Mouse (Mus musculus) neural tube, embryonic 11.5 days (tissue): Measurements from ENCODE around the gene Epn3. TPM values are rescaled to one million over a fixed set of nuclear protein-coding genes. Genes with fewer than 3 reads are reported as not detected.
A peak's percentile ranks its signal among the peaks of the same experiment; 100 is the strongest.

ENCODE experiments used
- ATAC-seq: fragments of 200-750 bp; cut with Nextera tagmentation; 2 replicates; pipeline ENCODE4 v1.8.0; 2017; ENCODE audit warnings: moderate number of reproducible peaks, mild to moderate bottlenecking, moderate TSS enrichment, moderate library complexity; ENCODE audit not compliant: insufficient read depth, low FRiP score, low TSS enrichment
- DNase-seq: peaks from one replicate; pipeline ENCODE4 v3.0.0-alpha.2; 2015; ENCODE audit warnings: low spot score
- H3K27ac ChIP-seq: fragments of 300-500 bp; sonication (generic); 2 replicates; pipeline ENCODE4 v1.5.1; 2014; ENCODE audit warnings: low read depth, mild to moderate bottlenecking, low read length
- H3K27me3 ChIP-seq: fragments of 300-500 bp; sonication (generic); 2 replicates; pipeline ENCODE4 v1.6.1; 2014; ENCODE audit warnings: mild to moderate bottlenecking, low read length, mixed read lengths; ENCODE audit not compliant: control insufficient read depth, insufficient read depth
- H3K36me3 ChIP-seq: fragments of 300-500 bp; sonication (generic); 2 replicates; pipeline ENCODE4 v1.6.1; 2014; ENCODE audit warnings: mild to moderate bottlenecking, low read length, moderate library complexity, mixed read lengths; ENCODE audit not compliant: control insufficient read depth, insufficient read depth
- H3K4me1 ChIP-seq: fragments of 300-500 bp; sonication (generic); 2 replicates; pipeline ENCODE4 v1.6.1; 2014; ENCODE audit warnings: low read length, mixed read lengths; ENCODE audit not compliant: control insufficient read depth, insufficient read depth
- H3K4me2 ChIP-seq: fragments of 300-500 bp; sonication (generic); 2 replicates; pipeline ENCODE4 v1.6.1; 2014; ENCODE audit warnings: low read depth, mild to moderate bottlenecking, moderate library complexity
- H3K4me3 ChIP-seq: fragments of 300-500 bp; sonication (generic); 2 replicates; pipeline ENCODE4 v1.5.1; 2014; ENCODE audit warnings: low read depth, low read length
- H3K9ac ChIP-seq: fragments of 300-500 bp; sonication (generic); 2 replicates; pipeline ENCODE4 v1.6.1; 2014; ENCODE audit warnings: mild to moderate bottlenecking, low read length
- H3K9me3 ChIP-seq: fragments of 300-500 bp; sonication (generic); 2 replicates; pipeline ENCODE4 v1.6.1; 2016; ENCODE audit warnings: low read length; ENCODE audit not compliant: control insufficient read depth
- WGBS: fragments of 180-500 bp; shearing (Covaris S2); extraction: QIAGEN DNeasy Blood & Tissue Kit; methylation state at CpG from one replicate; pipeline ENCODE4 v1.1.7; 2014; 5-methylcytosine and 5-hydroxymethylcytosine counted together
- polyA plus RNA-seq: library from polyadenylated mRNA; unstranded; fragments of >200 nt; fragmentation: Nextera tagmentation; extraction: Ambion mirVana; gene quantifications from 2 replicates; pipeline ENCODE4 v1.2.1, GENCODE M21; 2014

Gene Epn3
- polyA plus RNA-seq, 1 experiment from 2014 or later, result 0.68 TPM

DNA sequence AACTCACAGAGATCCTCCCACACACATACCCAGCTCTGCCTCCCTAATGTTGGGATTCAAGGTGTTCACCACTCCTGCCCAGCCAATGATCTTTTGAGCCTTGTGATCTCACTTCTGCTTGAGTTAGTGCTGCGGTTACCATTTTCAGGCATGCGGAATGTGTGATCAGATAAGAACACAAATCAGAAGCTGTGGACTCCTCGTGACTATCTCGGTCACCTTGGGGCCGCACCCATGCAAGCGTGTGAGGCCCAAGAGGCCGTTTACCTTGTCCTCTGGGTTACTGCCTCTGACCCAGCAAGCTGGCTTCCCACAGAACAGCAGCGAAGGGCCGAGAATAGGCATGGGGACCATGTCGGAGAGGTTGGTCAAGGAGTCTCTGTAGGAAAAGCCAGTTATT lies 9.2 kb upstream of the Epn3 start:
- Histone ChIP-seq H3K27ac (no peak overlapping the region), H3K36me3 (no peaks in the 10 kb centered on the region), H3K4me3 (no peak overlapping the region), H3K4me2 (no peak overlapping the region), H3K9me3 (no peaks in the 10 kb centered on the region), H3K4me1 (no peaks in the 10 kb centered on the region), H3K9ac (no peak overlapping the region), H3K27me3 (no peaks in the 10 kb centered on the region)
- 94% methylated on average over 10 of the region's 10 CpGs for WGBS
- ATAC-seq (no peak), DNase-seq (no peak)

- Histone ChIP-seq H3K4me2 (no peak overlapping the region), H3K9ac (no peak overlapping the region), H3K4me3 (no peak overlapping the region), H3K4me1 (peaks cover 8% of the 10 kb centered on the region), H3K9me3 (no peaks in the 10 kb centered on the region), H3K36me3 (no peaks in the 10 kb centered on the region), H3K27ac (no peak overlapping the region), H3K27me3 (peaks cover 8% of the 10 kb centered on the region)
- WGBS, result 89% methylated on average over 8 of the region's 8 CpGs
- ATAC-seq, result no peak
- DNase-seq, result no peak
Observed at GRCm38 (mm10) chr11:94501482-94501881, 1.7 kb upstream of the Epn3 start.

- Histone ChIP-seq H3K4me2 (no peak overlapping the region), H3K27me3 (peaks cover 8% of the 10 kb centered on the region), H3K9me3 (no peaks in the 10 kb centered on the region), H3K27ac (no peak overlapping the region), H3K4me1 (peaks cover 8% of the 10 kb centered on the region), H3K9ac (no peak overlapping the region), H3K36me3 (no peaks in the 10 kb centered on the region), H3K4me3 (no peak overlapping the region)
- no peak for ATAC-seq
- 28% methylated on average over 8 of the region's 8 CpGs for WGBS
- DNase-seq, result no peak
Observed at GRCm38 (mm10) chr11:94500362-94500761, 588 bp upstream of the Epn3 start.

- peak overlapping the region; percentile 46 for H3K4me2 ChIP-seq
- H3K27ac ChIP-seq, result no peak overlapping the region
- ATAC-seq (no peak), DNase-seq (no peak)
- peaks cover 8% of the 10 kb centered on the region for H3K4me1 ChIP-seq
- no peaks in the 10 kb centered on the region for H3K36me3 ChIP-seq
- H3K4me3 ChIP-seq, result peak overlapping the region; percentile 21
- 11% methylated on average over 2 of the region's 2 CpGs for WGBS
- H3K9ac ChIP-seq, result no peak overlapping the region
- peaks cover 8% of the 10 kb centered on the region for H3K27me3 ChIP-seq
- H3K9me3 ChIP-seq, result no peaks in the 10 kb centered on the region
Observed at GRCm38 (mm10) chr11:94499035-94499434, 739 bp downstream of the Epn3 start.

DNA sequence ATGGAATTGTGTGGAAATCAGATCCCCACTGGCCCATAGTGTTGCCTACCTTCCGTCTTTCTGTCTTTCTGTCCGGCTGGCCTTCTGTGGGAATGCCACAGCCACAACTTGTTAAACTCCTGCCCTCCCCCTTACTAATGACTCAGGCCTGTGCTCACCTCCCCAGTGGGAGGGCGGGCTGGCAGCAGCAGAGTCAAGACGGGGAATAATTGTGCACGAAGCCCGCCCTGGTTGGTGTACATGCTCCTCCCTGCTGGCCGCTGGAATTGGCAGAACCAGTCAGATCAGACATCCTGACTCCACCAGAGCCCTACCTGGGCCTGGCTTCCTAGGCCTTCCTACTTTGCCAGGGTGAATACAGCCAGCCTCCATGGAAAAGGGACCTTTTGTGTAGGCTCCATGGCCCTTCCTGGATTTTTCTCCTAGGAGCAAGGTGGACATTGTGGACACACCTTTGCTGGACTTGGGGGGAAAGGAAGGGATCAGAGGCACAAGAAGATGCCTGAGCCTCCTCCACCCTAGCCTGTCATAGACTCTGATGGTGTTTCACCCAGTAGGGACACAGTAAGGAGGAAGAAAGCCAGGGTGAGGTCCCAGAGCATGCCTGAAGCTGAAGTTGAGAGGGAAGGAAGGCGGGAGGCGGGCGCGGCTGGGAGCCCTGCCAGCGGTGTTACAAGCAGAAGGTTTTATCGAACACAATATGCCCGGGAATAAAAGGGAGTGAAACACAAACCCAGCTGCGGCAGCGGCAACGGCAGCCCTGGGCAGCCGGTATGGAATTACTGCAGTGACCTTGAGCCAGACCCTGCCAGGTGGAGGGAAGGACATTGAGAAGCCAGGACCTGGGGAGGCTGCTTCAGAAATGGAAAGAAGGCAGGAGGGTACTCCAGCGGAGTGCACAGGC lies 1.4 kb downstream of the Epn3 start:
- DNase-seq (no peak), ATAC-seq (no peak)
- H3K27ac ChIP-seq, result no peak overlapping the region
- peaks cover 8% of the 10 kb centered on the region for H3K27me3 ChIP-seq
- 22% methylated on average over 19 of the region's 19 CpGs for WGBS
- H3K4me3 ChIP-seq, result no peak overlapping the region
- no peak overlapping the region for H3K9ac ChIP-seq
- H3K4me1 ChIP-seq, result peaks cover 8% of the 10 kb centered on the region
- H3K4me2 ChIP-seq, result no peak overlapping the region
- H3K9me3 ChIP-seq, result no peaks in the 10 kb centered on the region
- H3K36me3 ChIP-seq, result no peaks in the 10 kb centered on the region

GRCm38 (mm10) chr11:94495415-94495814 lies 4.4 kb downstream of the Epn3 start:
- Histone ChIP-seq H3K4me3 (no peak overlapping the region), H3K27ac (no peak overlapping the region), H3K4me1 (peaks cover 10% of the 10 kb centered on the region), H3K36me3 (no peaks in the 10 kb centered on the region), H3K27me3 (peaks cover 26% of the 10 kb centered on the region), H3K4me2 (no peak overlapping the region), H3K9ac (no peak overlapping the region), H3K9me3 (no peaks in the 10 kb centered on the region)
- no peak for DNase-seq
- no peak for ATAC-seq
- 86% methylated on average over 3 of the region's 3 CpGs for WGBS

DNA sequence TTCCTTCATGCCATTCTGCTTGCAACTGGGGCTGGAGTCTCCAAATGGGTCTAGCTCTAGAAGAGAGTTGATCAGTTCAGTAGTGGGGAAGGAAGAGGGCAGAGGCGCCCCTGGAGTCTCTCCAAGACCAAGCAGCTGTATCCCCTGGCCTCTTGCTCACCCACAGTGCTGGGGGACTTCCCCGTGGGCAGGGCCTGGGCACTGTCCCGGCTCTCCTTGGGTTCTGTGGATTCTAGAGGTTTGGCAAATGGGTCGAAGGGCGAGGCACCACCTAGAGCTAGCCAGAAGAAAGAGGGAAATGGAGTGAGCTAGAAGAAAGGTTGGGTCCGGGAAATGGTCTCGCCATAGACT lies 8.1 kb downstream of the Epn3 start:
- Histone ChIP-seq H3K9ac (no peak overlapping the region), H3K27me3 (peaks cover 18% of the 10 kb centered on the region), H3K4me1 (peaks cover 2% of the 10 kb centered on the region; the same call in 1 of the 2 replicates), H3K36me3 (no peaks in the 10 kb centered on the region), H3K4me2 (peak overlapping the region; percentile 77), H3K27ac (no peak overlapping the region), H3K9me3 (no peaks in the 10 kb centered on the region), H3K4me3 (no peak overlapping the region)
- ATAC-seq, result no peak
- 67% methylated on average over 7 of the region's 7 CpGs for WGBS
- DNase-seq, result no peak

DNA sequence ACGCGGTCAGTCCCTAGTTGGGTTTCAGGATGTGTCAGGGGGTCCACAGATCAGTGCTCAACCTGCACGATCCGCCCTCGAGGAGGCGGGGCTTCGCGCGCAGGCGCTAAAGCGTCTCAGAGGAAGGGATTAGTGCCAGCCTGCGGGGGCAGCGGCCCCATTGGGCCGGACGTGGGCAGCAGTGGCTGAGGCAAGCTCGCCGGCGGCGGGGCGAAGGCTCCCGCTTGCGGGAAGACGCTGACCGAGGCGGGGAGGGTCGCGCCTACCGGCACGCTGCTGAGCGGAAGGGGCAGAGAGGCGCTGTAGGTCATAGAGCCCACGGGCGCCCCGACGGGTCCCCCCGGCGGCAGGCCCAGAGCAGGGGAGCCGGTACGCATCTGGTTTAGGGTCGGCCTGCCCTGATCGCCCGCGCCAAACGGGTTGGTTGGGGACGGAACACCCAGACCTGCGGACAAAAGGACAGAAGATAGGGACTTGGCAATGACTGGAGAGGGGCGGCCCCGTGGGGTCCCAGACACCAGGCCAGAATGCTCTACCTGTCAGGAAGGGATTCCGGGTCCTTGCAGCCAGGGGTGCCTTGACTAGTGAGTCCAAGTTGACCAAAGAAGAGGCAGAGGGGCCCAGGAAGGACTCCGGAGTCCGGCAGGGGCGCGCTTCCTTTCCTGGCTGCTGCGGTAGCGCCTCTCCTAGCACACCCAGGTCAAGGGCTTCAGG lies 8.6 kb downstream of the Epn3 start:
- peak overlapping the region; percentile 77 for H3K4me2 ChIP-seq
- H3K4me3 ChIP-seq, result peak overlapping the region; percentile 43
- H3K9me3 ChIP-seq, result no peaks in the 10 kb centered on the region
- H3K27me3 ChIP-seq, result peaks cover 18% of the 10 kb centered on the region
- ATAC-seq (peak; percentile 58; the same call in 1 of the 2 replicates), DNase-seq (peak; percentile 76)
- no peaks in the 10 kb centered on the region for H3K36me3 ChIP-seq
- 5% methylated on average over 55 of the region's 55 CpGs for WGBS
- H3K9ac ChIP-seq, result peak overlapping the region; percentile 70
- H3K27ac ChIP-seq, result no peak overlapping the region
- peaks cover 2% of the 10 kb centered on the region; the same call in 1 of the 2 replicates for H3K4me1 ChIP-seq
